Mouse (Mus musculus) forebrain, embryonic 12.5 days (tissue): ENCODE measurements around the gene Exph5. TPM values are rescaled to one million over a fixed set of nuclear protein-coding genes. Genes with fewer than 3 reads are reported as not detected.

Experiments used
- ATAC-seq: fragments of 200-750 bp; cut with Nextera tagmentation; 2 replicates; pipeline ENCODE4 v1.8.0; 2017; ENCODE audit warnings: moderate TSS enrichment; ENCODE audit not compliant: low FRiP score
- H3K27ac ChIP-seq: fragments of 300-500 bp; sonication (generic); 2 replicates; pipeline ENCODE4 v1.5.1; 2016; ENCODE audit warnings: mild to moderate bottlenecking
- H3K27me3 ChIP-seq: fragments of 300-500 bp; sonication (generic); 2 replicates; pipeline ENCODE4 v1.6.1; 2016; ENCODE audit warnings: mild to moderate bottlenecking
- H3K36me3 ChIP-seq: fragments of 300-500 bp; sonication (generic); replicated peaks from 2 replicates; pipeline ENCODE4 v1.6.1; 2016; ENCODE audit warnings: mild to moderate bottlenecking
- H3K4me1 ChIP-seq: fragments of 300-500 bp; sonication (generic); 2 replicates; pipeline ENCODE4 v1.6.1; 2016
- H3K4me2 ChIP-seq: fragments of 300-500 bp; sonication (generic); 2 replicates; pipeline ENCODE4 v1.6.1; 2016; ENCODE audit warnings: mild to moderate bottlenecking, moderate library complexity
- H3K4me3 ChIP-seq: fragments of 300-500 bp; sonication (generic); replicated peaks from 2 replicates; pipeline ENCODE4 v1.5.1; 2016; ENCODE audit warnings: mild to moderate bottlenecking
- H3K9ac ChIP-seq: fragments of 300-500 bp; sonication (generic); 2 replicates; pipeline ENCODE4 v1.6.1; 2016; ENCODE audit warnings: mild to moderate bottlenecking
- H3K9me3 ChIP-seq: fragments of 300-500 bp; sonication (generic); 2 replicates; pipeline ENCODE4 v1.6.1; 2016
- WGBS: fragments of 180-500 bp; shearing (Covaris S2); methylation state at CpG from one replicate; pipeline ENCODE4 v1.1.7; 2016; 5-methylcytosine and 5-hydroxymethylcytosine counted together
- polyA plus RNA-seq: library from polyadenylated mRNA; unstranded; fragments of >200 nt; fragmentation: Nextera tagmentation; extraction: Ambion mirVana; gene quantifications from 2 replicates; pipeline ENCODE4 v1.2.1, GENCODE M21; 2016

The Exph5 gene
- polyA plus RNA-seq, result 0.29 and 0.36 TPM in 2 replicates

DNA sequence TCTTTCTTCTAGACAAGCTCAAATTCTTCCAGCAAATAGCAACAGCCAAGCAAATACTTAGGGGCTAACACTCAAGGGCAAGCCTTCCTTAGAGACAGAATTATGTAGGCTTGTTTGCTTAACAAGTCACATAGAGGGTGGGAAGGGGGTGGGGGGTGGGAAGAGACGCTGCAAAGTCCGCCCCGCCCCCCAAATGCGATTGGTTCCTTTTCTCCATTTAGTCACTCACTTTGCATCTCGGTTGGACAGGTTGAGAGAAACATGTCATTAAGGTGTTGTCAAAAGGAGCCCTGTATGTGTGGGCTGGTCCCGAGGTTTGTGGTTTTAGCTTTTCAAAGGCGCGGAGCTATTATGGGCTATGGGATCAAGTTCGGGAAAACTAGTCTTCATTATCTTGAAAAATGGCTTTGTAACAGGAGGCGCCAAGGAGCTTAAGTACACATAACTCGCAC lies at the start of gene Exph5:
Gene Exph5, plus strand, starts transcription at position 402 of the 452 bp plus-strand sequence.
- H3K9me3 ChIP-seq, result no peaks in the 10 kb centered on the region
- peak within 1 kb of the TSS; percentile 67 for H3K4me2 ChIP-seq
- peak; percentile 33; the same call in 1 of the 2 replicates for ATAC-seq
- H3K27me3 ChIP-seq, result peaks cover 33% of the 10 kb centered on the region
- H3K27ac ChIP-seq, result no peak within 1 kb of the TSS
- WGBS, result under 1% methylated on average over 11 of the region's 11 CpGs
- peaks cover 14% of the 10 kb centered on the region for H3K4me1 ChIP-seq
- H3K4me3 ChIP-seq, result peak within 1 kb of the TSS; percentile 34
- no peaks in the 10 kb centered on the region for H3K36me3 ChIP-seq
- peak within 1 kb of the TSS; percentile 27; the same call in 1 of the 2 replicates for H3K9ac ChIP-seq

DNA sequence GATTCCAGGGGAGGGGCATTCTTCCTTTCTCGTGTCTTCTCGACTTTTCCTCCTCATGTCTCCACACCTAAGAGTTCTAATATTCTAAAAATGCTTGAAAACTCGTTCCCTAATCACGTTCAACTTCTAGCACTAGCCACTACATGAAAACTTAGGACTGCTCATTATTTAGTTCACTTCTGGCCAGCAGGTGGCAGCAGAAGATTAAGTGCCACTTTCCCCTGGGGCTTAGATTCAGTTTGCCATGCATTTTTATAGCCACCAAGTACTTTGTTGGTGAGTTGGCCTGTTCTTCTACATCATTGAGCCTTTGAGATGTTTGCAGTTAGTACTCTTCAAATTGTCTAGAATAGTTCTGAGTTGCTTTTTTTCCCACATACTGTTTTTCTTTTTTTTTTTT lies 47.1 kb upstream of the Exph5 start:
- no peak overlapping the region for H3K4me2 ChIP-seq
- H3K4me1 ChIP-seq, result 0 out of 2 replicates have a peak, but pooled peaks cover 6% of the 10 kb centered on the region
- 15% methylated on average over 4 of the region's 4 CpGs for WGBS
- ATAC-seq, result peak; percentile 49; the same call in 1 of the 2 replicates
- H3K27ac ChIP-seq, result no peak overlapping the region
- no peak overlapping the region for H3K9ac ChIP-seq
- no peaks in the 10 kb centered on the region for H3K36me3 ChIP-seq
- no peaks in the 10 kb centered on the region for H3K27me3 ChIP-seq
- no peaks in the 10 kb centered on the region for H3K9me3 ChIP-seq
- H3K4me3 ChIP-seq, result no peak overlapping the region

DNA sequence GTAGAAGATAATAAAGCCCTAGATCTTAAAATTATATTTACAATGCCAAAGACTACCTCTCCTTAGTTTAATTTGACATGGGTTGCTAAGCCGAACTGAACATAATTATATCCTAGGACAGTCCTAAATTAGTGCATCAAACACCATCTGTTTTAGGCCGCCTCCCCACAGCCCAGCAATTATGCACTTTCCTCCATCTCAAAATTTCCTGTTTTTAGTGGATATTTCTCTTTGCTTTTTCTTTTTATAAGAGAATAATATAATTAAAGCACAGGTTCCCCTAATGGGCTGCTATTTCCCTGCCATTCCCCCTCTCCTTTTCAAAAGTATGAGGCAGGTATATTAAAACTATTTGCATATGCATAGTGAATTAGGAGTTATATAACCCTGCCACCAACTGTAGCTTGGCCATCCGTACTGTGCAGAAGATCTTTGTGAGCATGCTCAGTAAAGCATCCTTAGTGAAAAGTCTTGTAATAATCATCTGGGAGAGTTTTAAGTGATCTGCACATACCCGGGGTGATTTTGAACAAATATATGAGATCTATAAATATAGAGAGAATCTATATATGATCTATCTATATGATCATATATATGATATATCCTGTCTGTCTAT lies 44.7 kb upstream of the Exph5 start:
- H3K4me1 ChIP-seq, result 0 out of 2 replicates have a peak, but pooled peaks cover 6% of the 10 kb centered on the region
- H3K27me3 ChIP-seq, result no peaks in the 10 kb centered on the region
- H3K4me3 ChIP-seq, result no peak overlapping the region
- no peak overlapping the region for H3K4me2 ChIP-seq
- no peak overlapping the region for H3K27ac ChIP-seq
- WGBS, result 79% methylated on average over 4 of the region's 4 CpGs
- ATAC-seq, result no peak
- H3K9ac ChIP-seq, result no peak overlapping the region
- no peaks in the 10 kb centered on the region for H3K9me3 ChIP-seq
- no peaks in the 10 kb centered on the region for H3K36me3 ChIP-seq

DNA sequence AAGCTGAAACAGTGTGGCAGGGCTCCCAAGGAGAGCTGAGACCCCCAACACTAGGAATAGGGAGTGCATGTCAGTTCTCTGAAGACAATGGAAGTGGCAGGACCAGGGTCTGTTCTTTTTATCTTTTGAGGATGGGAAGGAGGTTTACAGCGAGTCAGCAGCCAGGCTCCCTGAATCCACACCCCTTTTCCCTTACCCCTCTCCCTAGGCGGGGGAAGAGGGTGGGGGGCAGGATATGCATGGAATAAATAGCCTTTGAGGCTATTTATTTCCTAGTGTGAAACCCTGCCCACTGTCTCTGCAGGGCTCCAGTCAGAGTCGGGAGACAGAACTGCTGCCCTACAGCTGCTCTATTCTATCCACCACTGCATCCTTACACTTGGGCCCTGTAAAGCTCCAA lies 43.7 kb upstream of the Exph5 start:
- Histone ChIP-seq H3K4me1 (0 out of 2 replicates have a peak, but pooled peaks cover 6% of the 10 kb centered on the region), H3K27ac (no peak overlapping the region), H3K27me3 (no peaks in the 10 kb centered on the region), H3K9ac (no peak overlapping the region), H3K9me3 (no peaks in the 10 kb centered on the region), H3K36me3 (no peaks in the 10 kb centered on the region), H3K4me3 (no peak overlapping the region), H3K4me2 (no peak overlapping the region)
- ATAC-seq, result no peak
- WGBS, result 9% methylated on average over 3 of the region's 3 CpGs

DNA sequence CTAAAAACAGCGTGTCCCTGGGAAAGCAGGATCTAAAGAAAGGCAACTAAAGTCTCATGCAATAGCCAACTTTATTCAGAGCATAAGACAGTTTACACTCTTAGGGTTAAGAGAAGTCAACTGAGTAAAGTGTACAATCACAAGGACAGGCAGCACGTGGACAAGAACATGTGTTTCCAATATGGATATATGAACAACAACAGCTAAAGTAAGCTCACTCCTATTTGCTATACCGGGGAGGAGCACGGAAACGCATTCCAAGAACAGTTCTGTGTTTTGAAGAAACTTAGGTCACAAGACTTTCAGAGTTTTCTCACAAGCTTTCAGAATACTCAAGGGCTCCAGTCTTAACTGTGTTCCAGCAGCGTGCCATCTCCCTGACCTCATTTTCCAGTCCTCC lies 43.3 kb upstream of the Exph5 start:
- Histone ChIP-seq H3K9ac (no peak overlapping the region), H3K27ac (no peak overlapping the region), H3K4me1 (0 out of 2 replicates have a peak, but pooled peaks cover 6% of the 10 kb centered on the region), H3K27me3 (no peaks in the 10 kb centered on the region), H3K9me3 (no peaks in the 10 kb centered on the region), H3K4me3 (no peak overlapping the region), H3K36me3 (no peaks in the 10 kb centered on the region), H3K4me2 (no peak overlapping the region)
- no peak for ATAC-seq
- 51% methylated on average over 6 of the region's 6 CpGs for WGBS

DNA sequence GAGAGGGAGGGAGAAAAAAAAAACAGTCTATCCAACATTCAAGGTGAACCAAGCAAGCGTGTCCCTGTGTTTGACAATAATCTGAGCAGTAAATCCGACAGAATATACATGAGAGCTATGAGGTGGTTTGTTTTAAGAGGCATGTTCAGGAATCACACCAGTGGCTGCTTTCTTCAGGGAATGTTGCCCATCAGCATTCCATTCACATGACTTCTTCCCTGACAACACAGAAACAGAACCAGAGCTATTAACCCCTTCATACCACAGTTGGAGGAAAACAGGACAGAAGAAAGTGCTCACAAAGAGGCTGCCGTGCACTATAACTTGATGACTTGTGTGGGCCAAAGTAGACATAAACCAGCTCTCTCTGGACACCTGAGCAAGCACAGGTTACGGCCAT lies 37.1 kb upstream of the Exph5 start:
- Histone ChIP-seq H3K9me3 (no peaks in the 10 kb centered on the region), H3K4me1 (no peaks in the 10 kb centered on the region), H3K27ac (no peak overlapping the region), H3K4me2 (no peak overlapping the region), H3K36me3 (no peaks in the 10 kb centered on the region), H3K9ac (no peak overlapping the region), H3K4me3 (no peak overlapping the region), H3K27me3 (no peaks in the 10 kb centered on the region)
- ATAC-seq, result no peak
- 74% methylated on average over 4 of the region's 4 CpGs for WGBS

DNA sequence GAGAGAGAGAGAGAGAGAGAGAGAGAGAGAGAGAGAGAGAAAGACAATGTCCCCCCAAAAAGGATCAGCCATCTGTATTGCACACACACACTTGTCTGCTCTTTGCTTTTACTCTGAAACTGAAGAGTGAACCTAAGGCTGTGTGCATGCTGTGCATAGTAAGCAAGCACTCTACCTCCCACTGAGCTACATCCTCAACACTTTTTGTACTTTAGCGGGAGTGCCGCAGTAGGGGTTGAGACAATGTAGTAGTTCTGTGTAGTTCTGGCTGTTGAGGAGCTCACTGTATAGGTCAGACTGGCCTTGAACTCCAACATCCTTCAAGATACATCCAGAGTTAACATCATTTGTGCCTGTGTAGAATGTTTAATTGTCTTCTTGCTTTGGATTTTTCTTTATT lies 35.9 kb upstream of the Exph5 start:
- no peaks in the 10 kb centered on the region; the same call in 1 of the 2 replicates for H3K27me3 ChIP-seq
- no peaks in the 10 kb centered on the region for H3K36me3 ChIP-seq
- WGBS, result 60% methylated on average over 2 of the region's 2 CpGs
- H3K4me2 ChIP-seq, result no peak overlapping the region
- H3K4me3 ChIP-seq, result no peak overlapping the region
- no peak for ATAC-seq
- H3K27ac ChIP-seq, result no peak overlapping the region
- H3K9me3 ChIP-seq, result no peaks in the 10 kb centered on the region
- no peaks in the 10 kb centered on the region for H3K4me1 ChIP-seq
- H3K9ac ChIP-seq, result no peak overlapping the region

DNA sequence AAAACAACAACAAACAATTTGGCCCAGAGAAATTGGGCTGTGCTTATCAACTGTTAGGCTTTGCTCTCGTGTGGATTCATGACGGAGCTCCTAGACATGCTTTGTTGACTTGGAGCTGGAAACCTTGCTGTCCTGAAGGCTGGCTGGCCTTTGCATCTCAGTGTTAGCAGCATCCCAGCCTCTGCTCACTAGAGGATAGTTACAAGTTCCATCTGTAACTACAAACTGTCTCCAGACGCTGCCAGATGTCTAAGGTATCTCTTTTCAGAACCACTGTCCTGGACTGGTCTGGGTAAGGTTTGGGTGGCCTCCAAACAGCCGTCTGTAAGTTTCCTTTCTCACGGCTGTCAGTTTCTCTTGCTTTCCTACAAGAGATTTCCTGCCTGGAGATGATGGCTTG lies 33.4 kb upstream of the Exph5 start:
- H3K9me3 ChIP-seq, result no peaks in the 10 kb centered on the region
- H3K27me3 ChIP-seq, result no peaks in the 10 kb centered on the region; the same call in 1 of the 2 replicates
- H3K9ac ChIP-seq, result no peak overlapping the region
- 81% methylated on average over 5 of the region's 5 CpGs for WGBS
- no peak overlapping the region for H3K27ac ChIP-seq
- no peaks in the 10 kb centered on the region for H3K4me1 ChIP-seq
- no peaks in the 10 kb centered on the region for H3K36me3 ChIP-seq
- no peak overlapping the region for H3K4me2 ChIP-seq
- no peak for ATAC-seq
- H3K4me3 ChIP-seq, result no peak overlapping the region

DNA sequence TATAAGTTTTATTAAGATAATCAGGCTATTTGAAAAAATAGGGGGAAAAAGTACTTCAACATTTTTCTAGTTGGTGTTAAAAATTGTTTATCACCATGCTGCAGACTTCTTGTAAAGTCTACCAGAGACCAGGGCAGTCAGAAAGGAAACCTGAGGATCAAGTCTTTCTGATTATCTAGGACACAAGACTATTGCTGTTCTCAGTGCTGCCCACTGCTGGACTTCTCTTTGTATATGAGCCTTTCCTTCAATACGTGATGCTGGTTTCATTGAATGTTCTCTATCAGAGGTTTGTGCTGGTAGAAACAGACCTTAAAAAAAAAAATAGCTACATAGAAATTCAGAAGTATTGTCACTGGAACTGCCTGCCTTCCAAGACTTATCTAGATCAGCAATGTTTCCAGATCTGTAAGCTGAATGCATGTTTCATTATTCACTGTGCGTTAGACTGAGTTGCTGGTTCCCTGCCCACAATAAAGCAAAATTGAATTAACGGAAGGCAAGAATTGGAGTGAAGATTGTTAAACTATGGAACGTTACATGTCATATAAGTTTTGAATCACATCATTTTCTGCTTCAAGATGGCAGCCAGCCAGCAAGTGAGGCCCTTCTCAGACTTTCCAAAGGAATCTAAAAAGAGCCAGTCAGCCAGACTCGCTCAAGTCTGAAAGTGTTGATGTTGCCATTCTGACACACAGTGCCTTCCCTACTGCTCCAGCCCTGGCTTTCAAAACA lies 32.6 kb upstream of the Exph5 start:
- Histone ChIP-seq H3K36me3 (no peaks in the 10 kb centered on the region), H3K4me3 (no peak overlapping the region), H3K27ac (no peak overlapping the region), H3K27me3 (no peaks in the 10 kb centered on the region; the same call in 1 of the 2 replicates), H3K4me2 (no peak overlapping the region), H3K9ac (no peak overlapping the region), H3K4me1 (no peaks in the 10 kb centered on the region), H3K9me3 (no peaks in the 10 kb centered on the region)
- 78% methylated on average over 5 of the region's 5 CpGs for WGBS
- ATAC-seq, result no peak

DNA sequence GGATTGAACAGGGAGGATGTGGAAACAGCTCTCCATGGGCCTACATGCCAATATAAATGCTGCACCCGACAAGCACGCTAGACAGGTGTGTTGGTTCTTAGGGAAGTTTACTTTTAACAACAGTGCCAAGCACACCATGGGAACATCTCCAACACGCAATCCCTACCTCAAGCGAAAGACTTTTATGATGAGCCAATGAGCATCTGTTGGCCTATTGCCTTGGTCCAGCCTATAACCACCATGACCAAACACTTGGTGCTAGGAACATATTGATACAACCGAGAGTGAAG lies 32.1 kb upstream of the Exph5 start:
- Histone ChIP-seq H3K27ac (no peak overlapping the region), H3K27me3 (no peaks in the 10 kb centered on the region; the same call in 1 of the 2 replicates), H3K36me3 (no peaks in the 10 kb centered on the region), H3K4me3 (no peak overlapping the region), H3K4me2 (no peak overlapping the region), H3K4me1 (no peaks in the 10 kb centered on the region), H3K9ac (no peak overlapping the region), H3K9me3 (no peaks in the 10 kb centered on the region)
- WGBS, result 89% methylated on average over 5 of the region's 5 CpGs
- no peak for ATAC-seq

DNA sequence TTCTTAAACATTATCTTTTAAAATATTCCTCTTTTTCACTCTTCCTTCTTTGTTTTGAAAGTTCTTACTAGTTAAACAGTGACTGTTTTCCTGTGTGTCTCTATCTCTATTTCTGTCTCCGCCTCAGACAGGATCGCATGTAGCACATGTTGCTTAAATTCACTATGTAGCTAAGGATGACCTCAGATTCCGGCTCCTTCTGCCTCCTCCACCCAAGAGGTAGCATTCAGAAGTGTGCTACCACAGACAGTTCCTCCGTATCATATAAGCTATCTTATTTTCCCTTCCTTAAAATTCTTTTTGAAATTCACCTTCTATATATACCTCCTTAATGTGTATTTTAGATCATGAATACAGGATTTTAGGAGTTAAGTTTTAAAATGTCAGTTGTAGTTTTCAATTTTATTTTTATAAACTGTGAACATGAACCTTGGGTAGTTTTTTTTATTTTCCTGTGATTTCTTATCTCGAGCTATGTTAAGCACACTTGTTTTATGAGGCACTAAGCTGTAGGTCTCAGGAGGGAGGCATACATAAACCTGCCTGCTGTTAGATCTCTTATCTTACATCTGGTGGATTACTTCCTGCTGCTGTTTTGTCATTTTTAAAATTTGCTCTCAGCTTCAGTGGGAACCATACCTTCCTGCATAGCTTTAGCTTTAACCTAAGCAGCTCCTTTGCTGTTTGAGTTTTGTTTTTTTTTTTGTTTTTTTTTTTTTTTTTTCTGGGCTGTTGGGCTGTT lies 30.0 kb upstream of the Exph5 start:
- Histone ChIP-seq H3K4me1 (no peaks in the 10 kb centered on the region), H3K4me2 (no peak overlapping the region), H3K27ac (no peak overlapping the region), H3K9ac (no peak overlapping the region), H3K36me3 (no peaks in the 10 kb centered on the region), H3K27me3 (peaks cover 4% of the 10 kb centered on the region; the same call in 1 of the 2 replicates), H3K4me3 (no peak overlapping the region), H3K9me3 (no peaks in the 10 kb centered on the region)
- 81% methylated on average over 5 of the region's 5 CpGs for WGBS
- ATAC-seq, result no peak

DNA sequence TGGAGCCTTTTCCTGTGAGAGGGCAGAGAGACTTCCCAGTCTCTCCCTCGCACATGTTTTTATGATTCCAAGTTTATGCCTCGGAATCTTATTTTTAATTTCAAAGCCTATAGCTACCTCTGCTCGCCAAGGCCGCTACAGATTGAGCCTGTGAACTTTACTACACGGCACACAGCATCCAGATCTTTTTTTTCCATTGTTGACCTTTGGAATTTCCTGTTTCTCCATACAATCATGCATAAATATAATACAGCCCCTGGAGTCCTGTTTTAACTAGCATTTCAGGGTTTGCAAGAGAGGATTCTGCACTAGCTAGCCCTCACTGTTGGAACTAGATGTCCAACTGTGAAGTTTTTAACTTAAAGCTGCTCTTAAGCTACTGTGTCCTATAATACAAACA lies 29.3 kb upstream of the Exph5 start:
- H3K9ac ChIP-seq, result no peak overlapping the region
- no peak for ATAC-seq
- H3K4me2 ChIP-seq, result no peak overlapping the region
- H3K36me3 ChIP-seq, result no peaks in the 10 kb centered on the region
- peaks cover 4% of the 10 kb centered on the region; the same call in 1 of the 2 replicates for H3K27me3 ChIP-seq
- H3K4me3 ChIP-seq, result no peak overlapping the region
- H3K9me3 ChIP-seq, result no peaks in the 10 kb centered on the region
- no peaks in the 10 kb centered on the region for H3K4me1 ChIP-seq
- 66% methylated on average over 5 of the region's 5 CpGs for WGBS
- H3K27ac ChIP-seq, result no peak overlapping the region
